Mouse (Mus musculus) liver, embryonic 11.5 days (tissue): ENCODE data around the gene Fbll1. TPM values are rescaled to one million over a fixed set of nuclear protein-coding genes. Genes with fewer than 3 reads are reported as not detected.
A peak's percentile ranks its signal among the peaks of the same experiment; 100 is the strongest.

ENCODE experiments used
- ATAC-seq: fragments of 200-750 bp; cut with Nextera tagmentation; replicated peaks from 2 replicates; pipeline ENCODE4 v1.8.0; 2017; ENCODE audit warnings: moderate number of reproducible peaks, mild to moderate bottlenecking, moderate TSS enrichment, moderate library complexity; ENCODE audit not compliant: low FRiP score
- DNase-seq: peaks from one replicate; pipeline ENCODE4 v3.0.0-alpha.2; 2017; ENCODE audit warnings: low spot score
- H3K27ac ChIP-seq: fragments of 300-500 bp; sonication (generic); 2 replicates; pipeline ENCODE4 v1.5.1; 2014; ENCODE audit warnings: mild to moderate bottlenecking, low read depth, low read length, control low read depth
- H3K27me3 ChIP-seq: fragments of 300-500 bp; sonication (generic); replicated peaks from 2 replicates; pipeline ENCODE4 v1.6.1; 2014; ENCODE audit warnings: low read length, mixed read lengths; ENCODE audit not compliant: control insufficient read depth, insufficient read depth
- H3K36me3 ChIP-seq: fragments of 300-500 bp; sonication (generic); 2 replicates; pipeline ENCODE4 v1.6.1; 2014; ENCODE audit warnings: mild to moderate bottlenecking, low read length, moderate library complexity, mixed read lengths; ENCODE audit not compliant: control insufficient read depth, insufficient read depth
- H3K4me1 ChIP-seq: fragments of 300-500 bp; sonication (generic); replicated peaks from 2 replicates; pipeline ENCODE4 v1.6.1; 2014; ENCODE audit warnings: low read length, mixed read lengths; ENCODE audit not compliant: control insufficient read depth, insufficient read depth
- H3K4me2 ChIP-seq: fragments of 300-500 bp; sonication (generic); 2 replicates; pipeline ENCODE4 v1.6.1; 2014; ENCODE audit warnings: mild to moderate bottlenecking, control low read depth, moderate library complexity
- H3K4me3 ChIP-seq: fragments of 300-500 bp; sonication (generic); 2 replicates; pipeline ENCODE4 v1.5.1; 2014; ENCODE audit warnings: low read depth, low read length, control low read depth
- H3K9ac ChIP-seq: fragments of 300-500 bp; sonication (generic); 2 replicates; pipeline ENCODE4 v1.6.1; 2014; ENCODE audit warnings: low read depth, low read length, control low read depth
- H3K9me3 ChIP-seq: fragments of 300-500 bp; sonication (generic); 2 replicates; pipeline ENCODE4 v1.6.1; 2016; ENCODE audit warnings: low read length, inconsistent platforms, mixed read lengths; ENCODE audit not compliant: control insufficient read depth
- WGBS: fragments of 180-500 bp; shearing (Covaris S2); extraction: QIAGEN DNeasy Blood & Tissue Kit; methylation state at CpG from one replicate; pipeline ENCODE4 v1.1.7; 2014; 5-methylcytosine and 5-hydroxymethylcytosine counted together
- microRNA counts: library from miRNA; unstranded; fragments of <30 nt; microRNA quantifications from one replicate; lab custom pipeline; 2015
- microRNA-seq: library from miRNA; unstranded; fragments of <30 nt; microRNA quantifications from one replicate; pipeline ENCODE4, GENCODE M21; 2017; ENCODE audit warnings: borderline number of aligned reads
- polyA plus RNA-seq: library from polyadenylated mRNA; unstranded; fragments of >200 nt; fragmentation: Nextera tagmentation; extraction: Ambion mirVana; gene quantifications from 2 replicates; pipeline ENCODE4 v1.2.1, GENCODE M21; 2014

Fbll1 gene
- polyA plus RNA-seq, 1 experiment from 2014 or later = not detected

- no peak for ATAC-seq
- no peak overlapping the region for H3K27ac ChIP-seq
- H3K27me3 ChIP-seq = no peaks in the 10 kb centered on the region
- H3K4me3 ChIP-seq = no peak overlapping the region
- no peak overlapping the region for H3K9ac ChIP-seq
- WGBS = 85% methylated on average over 11 of the region's 11 CpGs
- H3K4me1 ChIP-seq = no peaks in the 10 kb centered on the region
- H3K9me3 ChIP-seq = no peaks in the 10 kb centered on the region
- no peaks in the 10 kb centered on the region for H3K36me3 ChIP-seq
- H3K4me2 ChIP-seq = no peak overlapping the region
- no peak for DNase-seq
Measured at GRCm38 (mm10) chr11:35756411-35757303, 42.0 kb downstream of the Fbll1 start.

DNA sequence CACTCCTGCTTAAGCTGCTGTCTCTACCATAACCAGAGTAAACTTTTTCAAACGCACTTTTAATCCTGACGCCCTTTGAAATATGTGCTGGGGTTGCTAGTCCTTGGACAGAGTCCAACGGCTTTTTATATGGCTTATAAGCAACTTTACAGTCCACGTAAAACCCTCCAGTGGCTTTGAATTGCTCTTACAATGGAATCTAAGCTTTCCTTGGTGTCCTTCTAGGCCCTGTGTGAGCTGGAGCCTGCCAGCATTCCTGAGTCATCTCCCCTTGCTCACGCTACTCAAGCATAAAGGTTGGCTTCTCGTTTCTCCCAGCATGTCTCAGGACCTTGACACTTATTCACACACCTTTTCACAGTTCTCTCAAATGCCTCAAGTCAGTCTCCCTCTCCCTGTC lies 43.1 kb downstream of the Fbll1 start:
- DNase-seq (no peak), ATAC-seq (no peak)
- Histone ChIP-seq H3K36me3 (no peaks in the 10 kb centered on the region), H3K4me3 (no peak overlapping the region), H3K9ac (no peak overlapping the region), H3K9me3 (no peaks in the 10 kb centered on the region), H3K27me3 (no peaks in the 10 kb centered on the region), H3K4me1 (no peaks in the 10 kb centered on the region), H3K4me2 (no peak overlapping the region), H3K27ac (no peak overlapping the region)
- WGBS = 76% methylated on average over 6 of the region's 6 CpGs

- Histone ChIP-seq H3K4me3 (no peak overlapping the region), H3K9ac (no peak overlapping the region), H3K9me3 (no peaks in the 10 kb centered on the region), H3K27ac (no peak overlapping the region), H3K4me2 (no peak overlapping the region), H3K27me3 (no peaks in the 10 kb centered on the region), H3K36me3 (no peaks in the 10 kb centered on the region), H3K4me1 (no peaks in the 10 kb centered on the region)
- 86% methylated on average over 4 of the region's 4 CpGs for WGBS
- no peak for DNase-seq
- no peak for ATAC-seq
Measured at GRCm38 (mm10) chr11:35754906-35755418, 43.7 kb downstream of the Fbll1 start.

- Histone ChIP-seq H3K27me3 (no peaks in the 10 kb centered on the region), H3K9ac (no peak overlapping the region), H3K4me3 (no peak overlapping the region), H3K4me2 (no peak overlapping the region), H3K4me1 (no peaks in the 10 kb centered on the region), H3K27ac (no peak overlapping the region), H3K36me3 (no peaks in the 10 kb centered on the region), H3K9me3 (no peaks in the 10 kb centered on the region)
- 69% methylated on average over 8 of the region's 8 CpGs for WGBS
- DNase-seq (no peak), ATAC-seq (no peak)
Measured at GRCm38 (mm10) chr11:35750578-35750977, 48.1 kb downstream of the Fbll1 start.

MicroRNA genes within 50 kb of the gene (microRNA counts, 519-probe panel; counts per million panel counts)
- microRNA mmu-miR-103 (lab: Ali Mortazavi, UCI) = 6,794 counts per million, percentile 84 among the panel's probes with 10 or more counts

Small RNA genes lying within 50 kb of the gene (microRNA-seq; reads per million reads assigned to microRNA genes)
- 18.3 reads per million, percentile 30 among the genes with 10 or more reads in this experiment for gene Mir103-1

Other genes with a start within 250 kb of the Fbll1 start
- 11.0 and 11.7 TPM in 2 replicates for gene Pank3, start 29.4 kb downstream of the Fbll1 start, polyA plus RNA-seq
- gene Rars, start 35.6 kb upstream of the Fbll1 start, polyA plus RNA-seq = 137 and 141 TPM in 2 replicates
- 2.2 and 4.1 TPM in 2 replicates for gene Wwc1, start 181.6 kb upstream of the Fbll1 start, polyA plus RNA-seq